Mouse (Mus musculus) thymus, postnatal 25 days (tissue): ENCODE results near the gene Syndig1l.

Experiments used
- DNase-seq: peaks from one replicate; pipeline ENCODE4 v3.0.0; 2022

Syndig1l gene

DNA sequence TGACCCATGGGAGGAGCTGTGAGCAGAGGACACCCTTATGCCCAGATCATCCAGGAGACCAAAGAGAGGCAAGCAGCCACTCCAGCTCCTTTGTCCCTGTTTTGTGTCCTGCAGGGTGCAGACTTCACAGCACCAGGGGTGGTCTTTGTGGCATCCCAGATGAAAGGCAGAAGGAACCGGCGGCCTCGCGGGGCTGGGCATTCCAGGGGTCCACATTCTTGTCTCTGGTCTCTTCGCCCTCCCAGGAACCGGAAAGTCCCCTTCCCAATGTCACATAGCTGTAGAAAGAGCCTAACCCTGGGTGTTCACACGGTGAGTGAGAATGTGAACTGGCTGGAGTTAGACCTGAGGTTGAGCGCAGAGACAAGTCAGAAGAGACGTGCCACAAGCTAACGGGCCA lies 27.0 kb downstream of the Syndig1l start:
- DNase-seq, result no peak

DNA sequence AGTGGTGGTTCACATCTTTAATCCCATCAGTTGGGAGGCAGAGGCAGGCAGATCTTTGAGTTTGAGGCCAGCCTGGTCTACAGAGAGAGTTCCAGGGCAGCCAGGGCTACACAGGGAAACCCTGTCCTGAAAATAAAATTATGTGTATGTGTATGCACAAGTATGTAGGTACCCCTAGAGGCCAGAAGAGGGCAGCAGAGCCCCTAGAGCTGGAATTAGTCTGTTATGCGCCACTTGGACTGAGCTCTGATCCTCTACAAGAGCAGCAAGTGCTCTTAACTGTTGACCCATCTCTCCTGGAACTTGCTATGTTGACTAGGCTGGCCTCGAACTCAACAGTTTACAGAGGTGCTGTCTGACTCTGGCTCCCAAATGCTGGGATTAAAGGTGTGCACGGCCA lies 28.1 kb downstream of the Syndig1l start:
- peak; percentile 18 for DNase-seq

DNA sequence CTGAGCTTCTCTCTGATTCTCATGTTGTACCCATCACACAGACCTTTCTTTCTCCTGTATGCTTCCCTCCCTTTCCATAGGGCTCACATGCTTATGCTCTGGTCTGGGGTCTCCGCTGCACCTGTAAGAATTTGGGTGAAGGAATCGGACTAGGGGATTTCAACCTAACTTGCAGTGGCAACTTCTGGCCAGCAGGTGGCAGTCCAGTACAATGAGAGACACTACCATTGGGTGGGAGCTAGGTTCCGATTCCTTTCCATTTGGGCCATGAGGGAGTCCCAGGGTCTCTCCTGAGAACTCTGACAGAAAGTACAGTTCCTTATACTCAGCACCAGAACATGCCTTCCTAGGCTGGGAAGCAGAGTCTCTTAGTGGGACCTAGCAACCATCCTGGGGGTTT lies 44.7 kb downstream of the Syndig1l start:
- peak; percentile 57 for DNase-seq

DNA sequence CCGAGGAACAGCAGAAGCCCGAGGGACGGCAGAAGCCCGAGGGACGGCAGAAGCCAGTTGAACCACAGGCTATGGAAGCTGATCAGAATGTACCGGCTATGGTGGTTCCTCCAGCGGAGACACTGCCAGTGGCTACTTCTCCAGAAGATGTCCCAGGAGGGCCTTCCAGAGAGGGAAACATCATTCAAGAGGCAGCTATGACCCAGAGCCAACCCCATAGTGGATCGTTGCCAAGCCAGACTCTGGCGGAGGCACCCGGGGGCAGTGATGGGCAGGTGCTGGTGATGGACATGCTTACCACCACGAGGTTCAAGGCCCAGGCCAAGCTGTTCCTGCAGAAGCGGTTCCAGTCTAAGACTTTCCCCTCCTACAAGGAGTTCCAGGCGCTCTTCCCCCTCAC lies 48.4 kb downstream of the Syndig1l start:
- no peak for DNase-seq

DNA sequence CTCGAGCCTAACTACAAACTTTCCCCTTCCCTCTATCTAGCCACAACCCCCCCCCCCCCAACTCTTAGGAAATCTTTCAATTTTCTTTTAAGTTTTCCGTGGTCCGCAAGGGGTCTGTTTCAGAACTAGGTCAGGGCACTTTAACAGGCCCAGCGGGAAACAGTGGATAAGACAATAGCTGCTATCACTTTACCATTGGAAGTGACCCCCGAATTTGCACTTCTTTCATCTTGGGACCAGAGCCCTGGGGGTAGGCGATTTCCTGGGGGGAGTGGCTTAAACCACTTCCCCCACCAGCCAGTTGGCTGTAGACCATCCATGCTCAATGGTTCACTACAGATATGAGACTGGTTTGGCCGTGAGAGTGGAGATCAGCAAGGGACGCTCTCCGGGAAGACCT lies 58.0 kb downstream of the Syndig1l start, which contains the start of gene Vrtn:
TSS of gene Vrtn (plus strand) at position 366 of the 400 bp plus-strand sequence.
- no peak for DNase-seq

DNA sequence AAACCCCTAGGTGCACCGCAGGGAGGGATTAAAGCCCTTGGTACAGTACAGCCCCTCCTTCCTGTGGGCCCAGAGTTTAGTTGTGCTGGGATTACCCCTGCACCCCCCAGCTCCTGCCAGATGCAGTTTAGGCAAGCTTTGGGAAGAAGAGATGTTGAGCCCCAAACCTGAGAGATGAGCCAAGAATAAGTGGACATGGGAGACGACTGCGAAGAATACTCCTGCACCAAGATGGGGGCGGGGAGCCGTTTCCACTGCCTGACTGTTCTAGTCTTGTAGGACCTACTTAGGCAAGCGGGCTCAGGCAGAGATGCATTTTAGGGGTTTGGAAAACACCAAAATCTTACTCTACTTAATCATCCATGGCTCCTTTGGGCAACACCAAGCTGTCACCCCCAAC lies 58.4 kb downstream of the Syndig1l start:
- no peak for DNase-seq

DNA sequence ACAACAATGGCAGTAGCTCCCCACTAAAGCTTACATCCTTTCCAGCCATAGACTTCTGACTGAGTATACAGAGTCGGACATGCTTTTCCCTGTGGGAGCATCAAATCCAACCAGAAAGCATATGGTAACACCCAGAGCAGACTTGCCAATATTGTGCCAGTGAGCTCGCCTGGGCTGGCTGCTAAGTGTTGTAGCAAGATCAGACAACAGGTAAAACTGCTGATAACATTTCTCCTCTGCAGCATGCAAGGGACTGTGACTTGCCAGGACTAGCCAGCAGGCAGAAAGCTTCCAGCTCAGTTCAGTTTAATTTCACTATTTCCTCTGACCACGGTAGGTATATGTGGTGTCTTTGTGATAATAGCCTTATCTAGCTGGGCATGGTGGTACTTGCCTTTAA lies 66.8 kb downstream of the Syndig1l start:
- no peak for DNase-seq
